Mouse (Mus musculus) testis, adult 2 months (tissue): ENCODE results near the gene Gm3629.
"Not testable (repeated sequence)": the region's sequence is repeated elsewhere in the genome, so short reads cannot be mapped to it uniquely, and the experiment has no call there.

Experiments
- CTCF ChIP-seq: fragments of 200-500 bp; IDR thresholded peaks from 2 replicates; pipeline ENCODE4 v1.5.1; 2012; ENCODE audit warnings: low read depth, mild to moderate bottlenecking, inconsistent platforms, low read length, moderate library complexity; ENCODE audit not compliant: control insufficient read depth, insufficient read depth, insufficient replicate concordance
- POLR2A ChIP-seq: fragments of 200-500 bp; IDR thresholded peaks from 2 replicates; pipeline ENCODE4 v1.6.1; 2012; ENCODE audit warnings: low read depth, mild to moderate bottlenecking, inconsistent platforms, low read length, moderate library complexity; ENCODE audit not compliant: control insufficient read depth

DNA sequence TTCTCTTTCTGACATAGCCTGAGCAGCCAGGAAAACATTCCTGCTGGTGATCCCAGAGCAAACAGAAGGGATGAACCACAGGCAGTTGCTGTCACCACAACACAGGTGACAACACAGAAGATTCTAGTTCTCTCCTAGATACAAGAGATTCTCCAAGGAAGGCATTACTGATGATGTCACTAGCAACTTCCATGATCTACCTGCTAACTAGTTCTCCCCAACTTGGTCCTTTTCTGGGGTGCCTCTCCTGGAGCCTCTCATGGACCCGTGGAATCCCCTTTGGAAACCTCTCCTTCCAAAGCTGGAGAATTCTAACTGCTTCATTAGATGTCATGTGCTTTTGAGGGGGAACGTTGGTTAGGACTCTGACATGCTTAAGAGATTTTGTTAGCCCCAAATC lies 31.9 kb upstream of the Gm3629 start, which contains the start of gene Gm3460:
- TF ChIP-seq CTCF, POLR2A: not testable (repeated sequence)
